Comparison of ENCODE assay signal across 8 mouse cellular contexts in the genomic region with DNA sequence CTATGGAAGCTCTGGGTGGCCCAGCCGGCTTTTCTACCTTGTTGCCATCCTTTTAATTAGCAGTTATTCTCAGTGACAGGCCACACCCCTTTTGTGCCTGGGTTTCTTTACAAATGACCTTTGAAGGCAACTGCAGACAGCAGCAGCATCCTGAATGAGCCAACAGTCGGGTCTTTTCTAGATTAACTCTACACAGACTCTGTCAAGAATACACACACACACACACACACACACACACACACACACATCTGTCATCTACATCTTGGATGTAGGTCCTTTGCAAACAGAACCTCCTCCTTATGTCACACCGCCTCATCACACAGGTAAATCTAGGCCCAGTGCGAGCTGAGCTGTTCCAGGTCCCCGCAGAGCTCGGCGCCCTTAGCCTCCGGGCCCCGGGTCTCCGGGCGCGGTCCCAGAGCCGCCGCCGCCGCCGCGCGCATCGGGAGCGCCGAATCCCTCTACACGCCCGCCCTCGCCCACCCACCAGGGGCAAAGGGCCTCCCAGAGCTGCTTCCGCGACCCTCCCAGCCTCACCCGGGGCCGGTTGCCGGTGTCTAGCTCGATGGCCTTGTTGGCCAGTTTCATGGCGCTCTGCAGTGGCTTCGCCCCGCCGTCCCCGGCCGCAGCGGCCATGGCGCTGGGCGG. TPM values are rescaled to one million over a fixed set of nuclear protein-coding genes. Genes with fewer than 3 reads are reported as not detected.
DNase-seq lines count a peak whose midpoint lies in the region; ATAC-seq and TF ChIP-seq lines count a peak whose summit lies in the region.

No protein-coding gene starts in this region.

- TF ChIP-seq EP300 in heart, postnatal 0 days (IDR thresholded peaks at IDR 0.05; ENCODE audit: low read depth) = no peak

- peaks cover 54% of the 10 kb centered on the region for H3K36me3 ChIP-seq in heart, postnatal 0 days (replicated peaks; ENCODE audit: control insufficient read depth, insufficient read depth, low read length)
- no peaks in the 10 kb centered on the region for H3K36me3 ChIP-seq in forebrain, embryonic 11.5 days (ENCODE audit: control insufficient read depth, insufficient read depth, low read length)
- H3K36me3 ChIP-seq in limb, embryonic 12.5 days = peaks cover 63% of the 10 kb centered on the region

- intact Hi-C loops in heart, postnatal 10 days (cut with DNase I) = loop anchor here (5.0 kb wide), 1 partner anchor 41 kb away; a partner anchor contains a TSS

- no peaks in the 10 kb centered on the region for H3K9me3 ChIP-seq in heart, postnatal 0 days (replicated peaks; ENCODE audit: control insufficient read depth, low read length)
- H3K9me3 ChIP-seq in forebrain, embryonic 11.5 days (ENCODE audit: control insufficient read depth, low read length) = no peaks in the 10 kb centered on the region
- no peaks in the 10 kb centered on the region for H3K9me3 ChIP-seq in limb, embryonic 12.5 days

- H3K27ac ChIP-seq in heart, postnatal 0 days (ENCODE audit: low read depth) = peak overlapping the region; percentile 90
- peak overlapping the region; percentile 72 for H3K27ac ChIP-seq in forebrain, embryonic 11.5 days (ENCODE audit: low read depth, low read length)
- peak overlapping the region; percentile 83 for H3K27ac ChIP-seq in limb, embryonic 12.5 days
- H3K27ac ChIP-seq in olfactory bulb, adult 2 months (ENCODE audit: insufficient read depth, low read depth, low read length) = peak overlapping the region; percentile 16

- peak overlapping the region; percentile 79 for H3K9ac ChIP-seq in heart, postnatal 0 days (replicated peaks; ENCODE audit: low read depth, low read length)
- peak overlapping the region; percentile 95 for H3K9ac ChIP-seq in forebrain, embryonic 11.5 days (ENCODE audit: low read length)
- peak overlapping the region; percentile 95 for H3K9ac ChIP-seq in limb, embryonic 12.5 days (replicated peaks)

- no peak for TF ChIP-seq CTCF in heart, postnatal 0 days (IDR thresholded peaks at IDR 0.05; ENCODE audit: low read depth)
- TF ChIP-seq CTCF in olfactory bulb, adult 2 months (IDR thresholded peaks at IDR 0.05; ENCODE audit: insufficient read depth, low read depth, low read length) = no peak

- no peaks in the 10 kb centered on the region for H3K27me3 ChIP-seq in heart, postnatal 0 days (ENCODE audit: control insufficient read depth, insufficient read depth, low read length)
- H3K27me3 ChIP-seq in forebrain, embryonic 11.5 days (ENCODE audit: control insufficient read depth, insufficient read depth, low read length) = no peaks in the 10 kb centered on the region
- H3K27me3 ChIP-seq in limb, embryonic 12.5 days = no peaks in the 10 kb centered on the region

- peak; percentile 0; the same call in 1 of the 2 replicates for ATAC-seq in heart, postnatal 0 days (ENCODE audit: insufficient read depth, low read depth)
- ATAC-seq in forebrain, embryonic 11.5 days (replicated peaks; ENCODE audit: low FRiP score) = peak; percentile 69; the same call in 1 of the 2 replicates
- ATAC-seq in limb, embryonic 12.5 days (ENCODE audit: insufficient number of reproducible peaks, insufficient read depth, low FRiP score, low TSS enrichment, low read depth) = peak; percentile 49

- peak overlapping the region; percentile 86 for H3K4me3 ChIP-seq in heart, postnatal 0 days (ENCODE audit: low read depth, low read length)
- peak overlapping the region; percentile 56 for H3K4me3 ChIP-seq in forebrain, embryonic 11.5 days (ENCODE audit: low read depth, low read length)
- H3K4me3 ChIP-seq in limb, embryonic 12.5 days (replicated peaks) = peak overlapping the region; percentile 96
- H3K4me3 ChIP-seq in olfactory bulb, adult 2 months (ENCODE audit: insufficient read depth, low read depth, low read length) = peak overlapping the region; percentile 98

- WGBS in heart, postnatal 0 days = under 1% methylated on average over 37 of the region's 40 CpGs
- WGBS in forebrain, embryonic 11.5 days = under 1% methylated on average over 37 of the region's 40 CpGs
- under 1% methylated on average over 40 of the region's 40 CpGs for WGBS in limb, embryonic 12.5 days
- under 1% methylated on average over 39 of the region's 40 CpGs for WGBS in olfactory bulb, adult 2 months

- 0 out of 2 replicates have a peak, but pooled peaks have one; percentile 3 for TF ChIP-seq POLR2A in olfactory bulb, adult 2 months (IDR thresholded peaks at IDR 0.05; ENCODE audit: insufficient read depth, low read depth, low read length)

- peak overlapping the region; percentile 98 for H3K4me2 ChIP-seq in heart, postnatal 0 days (ENCODE audit: low read depth, low read length)
- H3K4me2 ChIP-seq in forebrain, embryonic 11.5 days (ENCODE audit: low read depth, low read length, severe bottlenecking) = peak overlapping the region; percentile 96
- H3K4me2 ChIP-seq in limb, embryonic 12.5 days = peak overlapping the region; percentile 95

- H3K4me1 ChIP-seq in heart, postnatal 0 days (ENCODE audit: control insufficient read depth, insufficient read depth) = peaks cover 17% of the 10 kb centered on the region
- H3K4me1 ChIP-seq in forebrain, embryonic 11.5 days (replicated peaks; ENCODE audit: control insufficient read depth, insufficient read depth, low read length) = peaks cover 12% of the 10 kb centered on the region
- peaks cover 24% of the 10 kb centered on the region for H3K4me1 ChIP-seq in limb, embryonic 12.5 days (replicated peaks)
- H3K4me1 ChIP-seq in olfactory bulb, adult 2 months (ENCODE audit: control insufficient read depth, insufficient read depth, low read length) = peaks cover 16% of the 10 kb centered on the region

- peak; percentile 40 for DNase-seq in heart, postnatal 0 days (ENCODE audit: low spot score)
- DNase-seq in heart, postnatal 10 days = no peak
- peak; percentile 81 for DNase-seq in MN1 (ENCODE audit: low spot score)
- no peak for DNase-seq in forebrain, embryonic 11.5 days (ENCODE audit: low spot score)
- DNase-seq in urinary bladder, postnatal 4 days (ENCODE audit: low spot score in 2 of 2) = no peak
- no peak for DNase-seq in left cerebral cortex, adult 8-10 months (ENCODE audit: low spot score in 2 of 2)

RNA-seq across cellular contexts. Expression of a gene that starts 0.4 kb away (rescaled TPM):
- total RNA-seq in heart, postnatal 0 days (2014; rRNA removed; ENCODE audit: low replicate concordance) = 19.4 and 24.0 TPM in 2 replicates
- polyA plus RNA-seq in heart, postnatal 0 days (2015; fragmentation: Nextera tagmentation; extraction: Ambion mirVana) = 8.9 and 9.7 TPM in 2 replicates
- 10 to 100 TPM; 10.7 to 12.1 TPM for total RNA-seq in heart, postnatal 10 days (2021)
- 25.1 and 26.5 TPM in 2 replicates for polyA plus RNA-seq in forebrain, embryonic 11.5 days (2014; fragmentation: Nextera tagmentation; extraction: Ambion mirVana)
- 30.1 and 31.4 TPM in 2 replicates for polyA plus RNA-seq in limb, embryonic 12.5 days (2016; fragmentation: Nextera tagmentation; extraction: Ambion mirVana)
- polyA plus RNA-seq in olfactory bulb, adult 2 months (2012; ENCODE audit: insufficient read depth, insufficient read length, low replicate concordance, missing spikeins) = not detected in 2 replicates
- 10 to 100 TPM; 20.0 to 25.7 (median 23.2) TPM for total RNA-seq in left cerebral cortex, adult 8-10 months (2022)

RNA-seq across cellular contexts. Expression of a gene that starts 0.6 kb away (rescaled TPM):
- 21.4 and 32.7 TPM in 2 replicates for total RNA-seq in heart, postnatal 0 days (2014; rRNA removed; ENCODE audit: low replicate concordance)
- 15.4 and 16.1 TPM in 2 replicates for polyA plus RNA-seq in heart, postnatal 0 days (2015; fragmentation: Nextera tagmentation; extraction: Ambion mirVana)
- 10 to 100 TPM; 22.9 to 27.0 TPM for total RNA-seq in heart, postnatal 10 days (2021)
- 27.3 and 29.6 TPM in 2 replicates for polyA plus RNA-seq in forebrain, embryonic 11.5 days (2014; fragmentation: Nextera tagmentation; extraction: Ambion mirVana)
- polyA plus RNA-seq in limb, embryonic 12.5 days (2016; fragmentation: Nextera tagmentation; extraction: Ambion mirVana) = 30.4 and 34.0 TPM in 2 replicates
- polyA plus RNA-seq in olfactory bulb, adult 2 months (2012; ENCODE audit: insufficient read depth, insufficient read length, low replicate concordance, missing spikeins) = not detected in 2 replicates
- 10 to 100 TPM; 53.3 to 72.7 (median 58.6) TPM for total RNA-seq in left cerebral cortex, adult 8-10 months (2022)

RNA-seq across cellular contexts. Expression of a gene that starts 17.5 kb away (rescaled TPM):
- total RNA-seq in heart, postnatal 0 days (2014; rRNA removed; ENCODE audit: low replicate concordance) = 3.5 and 4.2 TPM in 2 replicates
- polyA plus RNA-seq in heart, postnatal 0 days (2015; fragmentation: Nextera tagmentation; extraction: Ambion mirVana) = 4.5 and 4.6 TPM in 2 replicates
- 1 to 10 TPM; 6.4 to 6.8 TPM for total RNA-seq in heart, postnatal 10 days (2021)
- 1.8 and 2.0 TPM in 2 replicates for polyA plus RNA-seq in forebrain, embryonic 11.5 days (2014; fragmentation: Nextera tagmentation; extraction: Ambion mirVana)
- polyA plus RNA-seq in limb, embryonic 12.5 days (2016; fragmentation: Nextera tagmentation; extraction: Ambion mirVana) = 1.6 and 1.8 TPM in 2 replicates
- polyA plus RNA-seq in olfactory bulb, adult 2 months (2012; ENCODE audit: insufficient read depth, insufficient read length, low replicate concordance, missing spikeins) = not detected in 2 replicates
- 10 to 100 TPM; 54.3 to 61.9 (median 60.4) TPM for total RNA-seq in left cerebral cortex, adult 8-10 months (2022)

RNA-seq across cellular contexts. Expression of a gene that starts 28.9 kb away (rescaled TPM):
- 26.5 and 31.9 TPM in 2 replicates for total RNA-seq in heart, postnatal 0 days (2014; rRNA removed; ENCODE audit: low replicate concordance)
- 14.7 and 14.8 TPM in 2 replicates for polyA plus RNA-seq in heart, postnatal 0 days (2015; fragmentation: Nextera tagmentation; extraction: Ambion mirVana)
- 10 to 100 TPM; 26.4 to 27.9 TPM for total RNA-seq in heart, postnatal 10 days (2021)
- 36.0 and 36.6 TPM in 2 replicates for polyA plus RNA-seq in forebrain, embryonic 11.5 days (2014; fragmentation: Nextera tagmentation; extraction: Ambion mirVana)
- polyA plus RNA-seq in limb, embryonic 12.5 days (2016; fragmentation: Nextera tagmentation; extraction: Ambion mirVana) = 36.3 and 36.6 TPM in 2 replicates
- not detected in 2 replicates for polyA plus RNA-seq in olfactory bulb, adult 2 months (2012; ENCODE audit: insufficient read depth, insufficient read length, low replicate concordance, missing spikeins)
- total RNA-seq in left cerebral cortex, adult 8-10 months (2022) = 100 to 1,000 TPM in 1 of 4 experiments, 10 to 100 TPM in 3; 87.5 to 104 (median 91.5) TPM

RNA-seq across cellular contexts. Expression of a gene that starts 40.9 kb away (rescaled TPM):
- total RNA-seq in heart, postnatal 0 days (2014; rRNA removed; ENCODE audit: low replicate concordance) = 5.7 and 11.4 TPM in 2 replicates
- 17.1 and 21.3 TPM in 2 replicates for polyA plus RNA-seq in heart, postnatal 0 days (2015; fragmentation: Nextera tagmentation; extraction: Ambion mirVana)
- total RNA-seq in heart, postnatal 10 days (2021) = 10 to 100 TPM; 42.9 to 48.5 TPM
- polyA plus RNA-seq in forebrain, embryonic 11.5 days (2014; fragmentation: Nextera tagmentation; extraction: Ambion mirVana) = 5.9 and 6.0 TPM in 2 replicates
- polyA plus RNA-seq in limb, embryonic 12.5 days (2016; fragmentation: Nextera tagmentation; extraction: Ambion mirVana) = 5.0 and 6.5 TPM in 2 replicates
- not detected in 2 replicates for polyA plus RNA-seq in olfactory bulb, adult 2 months (2012; ENCODE audit: insufficient read depth, insufficient read length, low replicate concordance, missing spikeins)
- total RNA-seq in left cerebral cortex, adult 8-10 months (2022) = 1 to 10 TPM; 6.0 to 7.9 (median 6.2) TPM

Comparison
In these comparisons a context has a peak if more than half of its experiments do, and no peak if none do; other contexts are left out.
1. DNase-seq: peak in heart, postnatal 0 days (single experiment) and MN1 (single experiment); none in heart, postnatal 10 days (0 of 2), forebrain, embryonic 11.5 days (single experiment), urinary bladder, postnatal 4 days (0 of 2) and left cerebral cortex, adult 8-10 months (0 of 2).
2. ATAC-seq: peak in every context shown above with its lines; median percentile 69 in forebrain, embryonic 11.5 days; 49 in limb, embryonic 12.5 days; 0 in heart, postnatal 0 days.
3. H3K27ac ChIP-seq: peak in every context shown above with its lines; median percentile 90 in heart, postnatal 0 days; 83 in limb, embryonic 12.5 days; 72 in forebrain, embryonic 11.5 days; 16 in olfactory bulb, adult 2 months.
4. Peak in every context shown above with its lines, with median percentiles within 50 percentile points of each other: H3K4me2 ChIP-seq, H3K4me3 ChIP-seq and H3K9ac ChIP-seq.